Comparison of ENCODE assay signal across 11 mouse cellular contexts in the genomic region with DNA sequence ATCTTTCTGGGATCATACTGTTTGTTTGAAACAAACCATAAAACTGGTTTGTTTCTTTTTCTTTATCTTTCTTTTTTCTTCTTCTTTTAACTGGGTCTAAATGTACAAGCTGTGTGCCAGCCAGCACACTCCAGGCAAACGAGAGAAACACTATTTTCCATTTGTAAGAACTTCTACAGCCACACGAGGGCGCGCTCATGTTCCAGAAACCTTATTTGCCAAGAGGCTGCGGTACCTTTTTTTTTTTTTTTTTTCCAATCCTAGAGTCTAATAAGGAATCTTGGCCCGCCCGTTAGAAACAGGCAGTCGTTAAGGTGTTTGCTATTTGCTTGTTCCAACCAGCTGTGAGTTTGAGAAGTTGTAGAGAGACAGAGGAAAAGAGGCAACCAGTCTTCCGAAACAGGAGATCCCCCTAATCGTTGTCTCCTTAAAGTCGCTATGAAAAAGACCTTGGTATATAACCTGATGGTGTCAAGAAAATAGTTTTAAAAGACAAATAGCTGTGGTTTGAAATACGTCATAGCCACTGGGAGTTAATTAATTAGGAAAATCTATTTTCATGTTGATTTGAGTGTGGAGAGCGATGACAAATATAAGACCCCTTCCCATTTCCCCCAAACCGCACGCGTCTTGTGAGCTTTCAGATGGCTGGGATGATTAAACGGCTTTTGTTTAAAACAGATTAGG. TPM values are rescaled to one million over a fixed set of nuclear protein-coding genes. Genes with fewer than 3 reads are reported as not detected.
A peak's percentile ranks its signal among the peaks of the same experiment; 100 is the strongest.
DNase-seq lines count a peak whose midpoint lies in the region; ATAC-seq and TF ChIP-seq lines count a peak whose summit lies in the region.
"Had no signal": no experiment of that assay in that cellular context is flagged by ENCODE, and none has a peak within 500 bp of the region (broad histone marks: within the 10 kb centered on the region; RNA-seq: fewer than 3 reads in every experiment).

No protein-coding gene starts in this region.

- H3K4me1 ChIP-seq in cortical plate, adult 2 months (ENCODE audit: control insufficient read depth, insufficient read depth, low read length), result no peaks in the 10 kb centered on the region
- H3K4me1 ChIP-seq in lung, embryonic 14.5 days (ENCODE audit: insufficient read depth), result no peaks in the 10 kb centered on the region
- H3K4me1 ChIP-seq in stomach, postnatal 0 days (replicated peaks; ENCODE audit: control insufficient read depth, insufficient read depth), result no peaks in the 10 kb centered on the region

- TF ChIP-seq POLR2A in cortical plate, adult 2 months (IDR thresholded peaks at IDR 0.05; ENCODE audit: extremely low read depth, insufficient read depth, low read length), result no peak

- H3K4me2 ChIP-seq in lung, embryonic 14.5 days, result no peak overlapping the region
- no peak overlapping the region for H3K4me2 ChIP-seq in stomach, postnatal 0 days (replicated peaks; ENCODE audit: low read depth)
- H3K4me2 ChIP-seq: embryonic facial prominence, embryonic 13.5 days; liver, embryonic 13.5 days had no signal

- DNase-seq in left cerebral cortex, adult 2 months (ENCODE audit: extremely low spot score in 1 of 2, low spot score in 2 of 2), result no peak
- DNase-seq in left cerebral cortex, postnatal 36 days (ENCODE audit: low spot score in 2 of 2), result no peak
- no peak for DNase-seq in Patski (ENCODE audit: low read depth, low spot score)
- peak; percentile 80 to 87 for DNase-seq in kidney, adult 8-10 months
- peak; percentile 89 for DNase-seq in lung, embryonic 14.5 days
- DNase-seq in stomach, postnatal 0 days (ENCODE audit: low spot score), result peak; percentile 72
- DNase-seq in urinary bladder, postnatal 10 days (ENCODE audit: low spot score), result no peak
- DNase-seq: liver, embryonic 13.5 days had no signal

- no peak overlapping the region for H3K27ac ChIP-seq in left cerebral cortex, adult 2 months
- H3K27ac ChIP-seq in cortical plate, adult 2 months (ENCODE audit: insufficient read depth, low read length), result no peak overlapping the region
- no peak overlapping the region for H3K27ac ChIP-seq in lung, embryonic 14.5 days (ENCODE audit: low read depth)
- H3K27ac ChIP-seq in stomach, postnatal 0 days (replicated peaks), result no peak overlapping the region
- H3K27ac ChIP-seq: embryonic facial prominence, embryonic 13.5 days; liver, embryonic 13.5 days had no signal

- H3K9me3 ChIP-seq in lung, embryonic 14.5 days (ENCODE audit: low read depth, low read length), result no peaks in the 10 kb centered on the region
- no peaks in the 10 kb centered on the region for H3K9me3 ChIP-seq in stomach, postnatal 0 days (ENCODE audit: control insufficient read depth, low read length)
- H3K9me3 ChIP-seq: embryonic facial prominence, embryonic 13.5 days; liver, embryonic 13.5 days had no signal

- ATAC-seq in Patski, result peak; percentile 62
- ATAC-seq in lung, embryonic 14.5 days (ENCODE audit: insufficient read depth), result no peak
- ATAC-seq in stomach, postnatal 0 days (ENCODE audit: low FRiP score, low TSS enrichment), result no peak

- in situ Hi-C loops in Patski (cut with MboI; ENCODE audit: low pct_unique_long_range_greater_than_20kb), result loop anchor here (25.0 kb wide), 1 partner anchor 1076 kb away; no protein-coding TSS in a partner anchor

- intact Hi-C loops in left cerebral cortex, adult 2 months (cut with DNase I), result no loop called here
- intact Hi-C loops in left cerebral cortex, postnatal 36 days (cut with DNase I), result loop anchor here (2.0 to 10.0 kb wide), 2 partner anchors 30 to 1412 kb away; partner anchors contain the start of gene Sp9

- peak; percentile 62 for TF ChIP-seq CTCF in left cerebral cortex, adult 2 months (IDR thresholded peaks at IDR 0.05)
- no peak for TF ChIP-seq CTCF in Patski (IDR thresholded peaks at IDR 0.05)
- TF ChIP-seq CTCF in cortical plate, adult 2 months (IDR thresholded peaks at IDR 0.05; ENCODE audit: extremely low read depth, insufficient read depth, low read length), result peak; percentile 40
- TF ChIP-seq CTCF in lung, embryonic 14.5 days (IDR thresholded peaks at IDR 0.05; ENCODE audit: low read depth), result peak; percentile 69
- TF ChIP-seq CTCF in stomach, postnatal 0 days (IDR thresholded peaks at IDR 0.05; ENCODE audit: low read depth), result peak; percentile 78

- H3K4me3 ChIP-seq in left cerebral cortex, adult 2 months, result no peak overlapping the region
- no peak overlapping the region for H3K4me3 ChIP-seq in cortical plate, adult 2 months (ENCODE audit: insufficient read depth, low read length)
- no peak overlapping the region; the same call in 1 of the 2 replicates for H3K4me3 ChIP-seq in lung, embryonic 14.5 days (ENCODE audit: low read depth, low read length)
- H3K4me3 ChIP-seq in stomach, postnatal 0 days (ENCODE audit: low read depth, low read length), result no peak overlapping the region
- H3K4me3 ChIP-seq: embryonic facial prominence, embryonic 13.5 days; liver, embryonic 13.5 days had no signal

- POLR2A ChIA-PET in Patski (lab: Charles Lee), result no interaction called here

- H3K27me3 ChIP-seq in Patski, result peaks cover 74% of the 10 kb centered on the region
- peaks cover 98% of the 10 kb centered on the region for H3K27me3 ChIP-seq in lung, embryonic 14.5 days (ENCODE audit: insufficient read depth, low read length)
- peaks cover 51% of the 10 kb centered on the region for H3K27me3 ChIP-seq in stomach, postnatal 0 days (ENCODE audit: control insufficient read depth, insufficient read depth, low read length)

- CTCF ChIA-PET in Patski (lab: Charles Lee), result interaction anchor here (0.7 to 2.0 kb wide), 4 partner anchors 9 to 167 kb away, joined by 3 to 6 read pairs (median 4); no protein-coding TSS in a partner anchor

- TF ChIP-seq EP300 in stomach, postnatal 0 days (optimal IDR thresholded peaks at IDR 0.05), result no peak

- no peak overlapping the region for H3K9ac ChIP-seq in lung, embryonic 14.5 days
- no peak overlapping the region for H3K9ac ChIP-seq in stomach, postnatal 0 days (ENCODE audit: low read length)
- H3K9ac ChIP-seq: embryonic facial prominence, embryonic 13.5 days; liver, embryonic 13.5 days had no signal

- 5% methylated on average over 17 of the region's 17 CpGs for WGBS in lung, embryonic 14.5 days
- WGBS in stomach, postnatal 0 days, result 7% methylated on average over 17 of the region's 17 CpGs

- no peaks in the 10 kb centered on the region for H3K36me3 ChIP-seq in lung, embryonic 14.5 days (ENCODE audit: insufficient read depth)
- H3K36me3 ChIP-seq in stomach, postnatal 0 days (ENCODE audit: control insufficient read depth, insufficient read depth, low read length), result no peaks in the 10 kb centered on the region
- H3K36me3 ChIP-seq: embryonic facial prominence, embryonic 13.5 days; liver, embryonic 13.5 days had no signal

RNA-seq across cellular contexts. Expression of gene Hoxd10, which starts 5.3 kb away (rescaled TPM):
- total RNA-seq in left cerebral cortex, adult 2 months (2021), result not detected
- not detected for total RNA-seq in left cerebral cortex, postnatal 36 days (2021)
- 0.13 TPM for polyA plus RNA-seq in Patski (2021)
- polyA plus RNA-seq in cortical plate, adult 2 months (2012; rRNA removed), result not detected in 2 replicates
- polyA plus RNA-seq in lung, embryonic 14.5 days (2014; fragmentation: Nextera tagmentation; extraction: Ambion mirVana), result 0.14 TPM in 1 of 2 replicates, not detected in the other
- 0.10 TPM in 1 of 2 replicates, not detected in the other for polyA plus RNA-seq in stomach, postnatal 0 days (2015; fragmentation: Nextera tagmentation; extraction: Ambion mirVana)
- polyA plus RNA-seq: liver, embryonic 13.5 days had no signal

RNA-seq across cellular contexts. Expression of gene Hoxd11, which starts 7.1 kb away (rescaled TPM):
- not detected for total RNA-seq in left cerebral cortex, adult 2 months (2021)
- total RNA-seq in left cerebral cortex, postnatal 36 days (2021), result not detected
- polyA plus RNA-seq in Patski (2021), result not detected
- polyA plus RNA-seq in cortical plate, adult 2 months (2012; rRNA removed), result not detected in 2 replicates
- polyA plus RNA-seq in lung, embryonic 14.5 days (2014; fragmentation: Nextera tagmentation; extraction: Ambion mirVana), result not detected in 2 replicates
- not detected in 2 replicates for polyA plus RNA-seq in stomach, postnatal 0 days (2015; fragmentation: Nextera tagmentation; extraction: Ambion mirVana)
- polyA plus RNA-seq: embryonic facial prominence, embryonic 13.5 days; liver, embryonic 13.5 days; stomach, embryonic 16.5 days had no signal

RNA-seq across cellular contexts. Expression of gene Hoxd9, which starts 11.1 kb away (rescaled TPM):
- total RNA-seq in left cerebral cortex, adult 2 months (2021), result not detected
- total RNA-seq in left cerebral cortex, postnatal 36 days (2021), result not detected
- 8.7 TPM for polyA plus RNA-seq in Patski (2021)
- polyA plus RNA-seq in cortical plate, adult 2 months (2012; rRNA removed), result not detected in 2 replicates
- 0.13 TPM in 1 of 2 replicates, not detected in the other for polyA plus RNA-seq in lung, embryonic 14.5 days (2014; fragmentation: Nextera tagmentation; extraction: Ambion mirVana)
- 0.31 and 0.34 TPM in 2 replicates for polyA plus RNA-seq in stomach, postnatal 0 days (2015; fragmentation: Nextera tagmentation; extraction: Ambion mirVana)
- polyA plus RNA-seq: liver, embryonic 13.5 days had no signal

RNA-seq across cellular contexts. Expression of gene Hoxd12, which starts 11.6 kb away (rescaled TPM):
- total RNA-seq in left cerebral cortex, adult 2 months (2021), result not detected
- total RNA-seq in left cerebral cortex, postnatal 36 days (2021), result not detected
- not detected for polyA plus RNA-seq in Patski (2021)
- polyA plus RNA-seq in cortical plate, adult 2 months (2012; rRNA removed), result not detected in 2 replicates
- not detected in 2 replicates for polyA plus RNA-seq in lung, embryonic 14.5 days (2014; fragmentation: Nextera tagmentation; extraction: Ambion mirVana)
- polyA plus RNA-seq in stomach, postnatal 0 days (2015; fragmentation: Nextera tagmentation; extraction: Ambion mirVana), result not detected in 2 replicates
- polyA plus RNA-seq: embryonic facial prominence, embryonic 13.5 days; liver, embryonic 13.5 days had no signal

RNA-seq across cellular contexts. Expression of gene Hoxd8, which starts 18.0 kb away (rescaled TPM):
- not detected for total RNA-seq in left cerebral cortex, adult 2 months (2021)
- total RNA-seq in left cerebral cortex, postnatal 36 days (2021), result not detected
- polyA plus RNA-seq in Patski (2021), result 17.1 TPM
- not detected in 2 replicates for polyA plus RNA-seq in cortical plate, adult 2 months (2012; rRNA removed)
- polyA plus RNA-seq in lung, embryonic 14.5 days (2014; fragmentation: Nextera tagmentation; extraction: Ambion mirVana), result 0.27 and 0.29 TPM in 2 replicates
- 1.3 TPM in 2 replicates for polyA plus RNA-seq in stomach, postnatal 0 days (2015; fragmentation: Nextera tagmentation; extraction: Ambion mirVana)

Comparison
In these comparisons a context has a peak if more than half of its experiments do, and no peak if none do; other contexts are left out.
1. DNase-seq: peak in kidney, adult 8-10 months (2 of 2), lung, embryonic 14.5 days (single experiment) and stomach, postnatal 0 days (single experiment); none in left cerebral cortex, adult 2 months (0 of 2), left cerebral cortex, postnatal 36 days (0 of 2), Patski (single experiment) and urinary bladder, postnatal 10 days (single experiment).